Mouse (Mus musculus): Measurements from ENCODE around the gene Tuft1.
"Not testable (repeated sequence)": the region's sequence is repeated elsewhere in the genome, so short reads cannot be mapped to it uniquely, and the experiment has no call there.

GRCm38 (mm10) chr3:94685989-94686772 is 27.5 kb upstream of the Tuft1 start:
- TF ChIP-seq CTCF (IDR thresholded peaks at IDR 0.05; ENCODE audit: control insufficient read depth, insufficient read depth, insufficient replicate concordance, low read depth, low read length); POLR2A (IDR thresholded peaks at IDR 0.05; ENCODE audit: control insufficient read depth, low read depth, low read length): not testable (repeated sequence)

Data from testis, adult 2 months (tissue).